Mouse (Mus musculus) cortical plate, adult 2 months (tissue): ENCODE data around the gene Mmd. TPM values are rescaled to one million over a fixed set of nuclear protein-coding genes. Genes with fewer than 3 reads are reported as not detected.

ENCODE experiments used
- H3K27ac ChIP-seq: fragments of 200-500 bp; 2 replicates; pipeline ENCODE4 v1.5.1; 2012; ENCODE audit warnings: low read length, control low read depth, inconsistent platforms; ENCODE audit not compliant: insufficient read depth
- H3K4me1 ChIP-seq: fragments of 200-500 bp; 2 replicates; pipeline ENCODE4 v1.6.1; 2011; ENCODE audit warnings: low read length; ENCODE audit not compliant: control insufficient read depth, insufficient read depth
- H3K4me3 ChIP-seq: fragments of 200-500 bp; 2 replicates; pipeline ENCODE4 v1.5.1; 2011; ENCODE audit warnings: mild to moderate bottlenecking, low read length, control low read depth; ENCODE audit not compliant: insufficient read depth
- CTCF ChIP-seq: fragments of 200-500 bp; IDR thresholded peaks from 2 replicates; pipeline ENCODE4 v1.5.1; 2011; ENCODE audit warnings: mild to moderate bottlenecking, control low read depth, low read length; ENCODE audit not compliant: insufficient read depth; ENCODE audit errors: extremely low read depth
- POLR2A ChIP-seq: fragments of 200-500 bp; IDR thresholded peaks from 2 replicates; pipeline ENCODE4 v1.6.1; 2011; ENCODE audit warnings: mild to moderate bottlenecking, low read length, control low read depth; ENCODE audit not compliant: insufficient read depth; ENCODE audit errors: extremely low read depth
- polyA plus RNA-seq: library from polyadenylated mRNA; depleted of rRNA; stranded (reverse); fragments of >200 nt; gene quantifications from 2 replicates; pipeline ENCODE4 v1.2.3, GENCODE M21; 2012

The Mmd gene
- polyA plus RNA-seq, 1 experiment, result 164 TPM

- no peak overlapping the region for H3K4me3 ChIP-seq
- H3K4me1 ChIP-seq, result peaks cover 7% of the 10 kb centered on the region
- no peak for TF ChIP-seq CTCF
- no peak for TF ChIP-seq POLR2A
- H3K27ac ChIP-seq, result no peak overlapping the region
These were observed 1.5 kb upstream of the Mmd start for GRCm38 (mm10) chr11:90247793-90248192.

- peak overlapping the region; percentile 93 for H3K27ac ChIP-seq
- H3K4me1 ChIP-seq, result peaks cover 8% of the 10 kb centered on the region
- H3K4me3 ChIP-seq, result peak overlapping the region; percentile 90
- TF ChIP-seq POLR2A (no peak), CTCF (no peak)
These were observed 465 bp downstream of the Mmd start for GRCm38 (mm10) chr11:90249701-90250141.

DNA sequence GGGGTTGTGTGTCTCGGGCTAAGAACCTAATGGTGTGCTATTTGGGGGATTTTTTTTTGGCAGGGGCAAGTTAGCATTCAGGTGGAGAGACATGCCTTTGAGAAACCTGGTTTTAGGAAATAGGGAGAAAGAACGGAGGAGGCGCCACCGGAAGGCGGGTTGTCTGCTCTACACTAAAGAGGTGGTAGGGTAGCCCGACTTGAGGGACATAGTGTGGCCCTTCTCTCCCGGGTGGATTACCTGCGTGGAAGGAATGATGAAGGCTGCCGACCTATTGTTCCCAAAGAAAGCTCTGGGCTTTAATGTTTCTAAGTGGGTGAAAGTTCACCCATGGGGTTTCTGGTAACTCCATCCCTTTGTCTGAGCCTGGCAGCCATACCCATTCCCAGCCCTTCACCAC lies 933 bp downstream of the Mmd start:
- Histone ChIP-seq H3K4me3 (peak overlapping the region; percentile 90), H3K27ac (peak overlapping the region; percentile 93), H3K4me1 (peaks cover 8% of the 10 kb centered on the region)
- TF ChIP-seq CTCF, result no peak
- TF ChIP-seq POLR2A, result no peak

- peaks cover 10% of the 10 kb centered on the region for H3K4me1 ChIP-seq
- H3K4me3 ChIP-seq, result peak overlapping the region; percentile 90
- TF ChIP-seq CTCF, result no peak
- no peak for TF ChIP-seq POLR2A
- H3K27ac ChIP-seq, result no peak overlapping the region
These were observed 1.5 kb downstream of the Mmd start for GRCm38 (mm10) chr11:90250730-90251129.

- no peak for TF ChIP-seq POLR2A
- H3K4me3 ChIP-seq, result peak overlapping the region; percentile 8; the same call in 1 of the 2 replicates
These were observed 2.7 kb downstream of the Mmd start for GRCm38 (mm10) chr11:90251923-90252322.

GRCm38 (mm10) chr11:90252366-90252765 lies 3.1 kb downstream of the Mmd start:
- H3K4me3 ChIP-seq, result 0 out of 2 replicates have a peak overlapping the region, but pooled peaks have one; percentile 8
- H3K27ac ChIP-seq, result no peak overlapping the region
- TF ChIP-seq POLR2A (no peak), CTCF (no peak)
- H3K4me1 ChIP-seq, result peaks cover 18% of the 10 kb centered on the region

More at GRCm38 (mm10) chr11:90251923-90252322, 2.7 kb downstream of the Mmd start:
- H3K4me1 ChIP-seq, result peaks cover 17% of the 10 kb centered on the region
- no peak overlapping the region for H3K27ac ChIP-seq

DNA sequence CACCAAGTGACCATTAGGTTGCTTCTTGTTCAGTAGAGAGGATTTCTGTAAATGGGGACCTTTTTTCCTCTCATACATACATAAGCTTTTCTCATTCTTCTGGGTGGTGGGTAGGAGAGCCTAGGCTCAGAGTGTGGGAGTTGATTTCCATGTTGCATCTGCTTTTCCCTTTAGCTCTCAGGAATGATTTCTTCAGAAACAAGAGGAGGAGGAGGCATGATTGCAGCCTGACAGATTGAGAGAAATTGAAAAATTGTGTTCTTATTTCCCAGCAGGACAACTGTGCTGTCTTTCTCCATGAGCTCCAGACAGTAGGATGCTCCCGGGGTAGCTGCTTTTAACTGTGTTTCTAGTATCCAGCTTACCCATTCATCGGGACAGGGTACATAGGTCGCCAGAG lies 5.3 kb downstream of the Mmd start:
- TF ChIP-seq CTCF, result no peak
- 0 out of 2 replicates have a peak, but pooled peaks have one; percentile 16 for TF ChIP-seq POLR2A
- peaks cover 16% of the 10 kb centered on the region for H3K4me1 ChIP-seq
- peak overlapping the region; percentile 57; the same call in 1 of the 2 replicates for H3K27ac ChIP-seq
- H3K4me3 ChIP-seq, result no peak overlapping the region

- peak overlapping the region; percentile 84; the same call in 1 of the 2 replicates for H3K27ac ChIP-seq
These were observed 6.4 kb downstream of the Mmd start for GRCm38 (mm10) chr11:90255687-90256086.

DNA sequence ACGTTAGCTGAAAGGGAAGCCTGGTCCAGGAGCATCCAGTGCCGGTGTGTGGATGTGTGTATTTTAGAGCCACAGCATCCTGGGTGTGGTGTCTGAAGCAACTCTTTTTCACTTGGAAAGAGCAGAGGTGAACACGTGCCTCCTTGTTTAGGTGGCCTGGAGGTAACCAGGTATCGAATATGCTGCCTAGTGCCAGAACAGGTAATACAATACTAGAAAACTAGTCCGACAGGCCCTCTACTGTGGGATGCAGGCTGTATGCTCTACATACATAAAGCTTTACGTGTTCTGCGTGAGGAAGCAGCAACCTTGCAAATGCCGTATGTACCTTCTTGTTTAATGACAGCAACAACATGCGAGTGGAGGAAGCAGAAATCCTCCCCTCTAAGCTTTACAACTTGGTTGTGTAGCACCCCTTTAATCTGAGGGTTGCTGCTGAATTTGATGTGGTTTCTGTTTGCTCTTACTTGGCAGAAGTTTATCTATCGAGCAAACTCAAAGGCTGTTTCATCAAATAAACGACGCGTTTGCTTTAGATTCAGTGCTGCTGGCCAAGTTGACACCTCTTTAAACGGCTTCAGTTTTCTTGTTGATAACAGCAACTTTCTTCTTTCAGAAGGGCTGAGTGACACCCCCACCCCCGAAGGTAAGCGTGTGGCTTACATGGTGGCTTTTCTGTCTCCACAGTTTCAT lies 7.7 kb downstream of the Mmd start:
- TF ChIP-seq CTCF (no peak), POLR2A (no peak)
- H3K27ac ChIP-seq, result no peak overlapping the region

More at GRCm38 (mm10) chr11:90255687-90256086, 6.4 kb downstream of the Mmd start:
- Histone ChIP-seq H3K4me3 (no peak overlapping the region), H3K4me1 (peaks cover 16% of the 10 kb centered on the region)
- TF ChIP-seq POLR2A (no peak), CTCF (no peak)

GRCm38 (mm10) chr11:90258321-90258927 lies 9.2 kb downstream of the Mmd start:
- TF ChIP-seq POLR2A, result no peak
- TF ChIP-seq CTCF, result no peak
- Histone ChIP-seq H3K4me1 (peaks cover 12% of the 10 kb centered on the region), H3K27ac (no peak overlapping the region), H3K4me3 (no peak overlapping the region)

More for the DNA sequence above, 7.7 kb downstream of the Mmd start:
- Histone ChIP-seq H3K4me1 (peaks cover 15% of the 10 kb centered on the region), H3K4me3 (no peak overlapping the region)
